Mouse (Mus musculus): ENCODE measurements at regions not wholly inside any gene's neighbourhood (a gene's known extent, or its start where the extent isn't known, plus 50 kb on each side); places are given as distances from the start of the nearest gene placed in this dataset.

- H3K9ac ChIP-seq (ENCODE audit: control insufficient read depth, low read depth, low read length, poor library complexity, severe bottlenecking) = no peak overlapping the region
- H3K79me2 ChIP-seq (ENCODE audit: control insufficient read depth, insufficient read depth, low read length, poor library complexity) = no peaks in the 10 kb centered on the region
- H3K4me1 ChIP-seq (ENCODE audit: control insufficient read depth in 1 of 2, insufficient read depth in 2 of 2, low read length in 2 of 2) = no peaks in the 10 kb centered on the region
- DNase-seq (ENCODE audit: low read depth, low spot score) = peak; percentile 50
- TF ChIP-seq MAX (IDR thresholded peaks at IDR 0.05; ENCODE audit: low read length) (no peak), RAD21 (IDR thresholded peaks at IDR 0.05; ENCODE audit: low read depth, low read length) (peak; percentile 60), TCF12 (IDR thresholded peaks at IDR 0.05; ENCODE audit: low read depth, low read length) (no peak), ZC3H11A (IDR thresholded peaks at IDR 0.05; ENCODE audit: low read depth, low read length) (peak; percentile 57), SMC3 (IDR thresholded peaks at IDR 0.05; ENCODE audit: low read depth, low read length) (peak; percentile 91), CTCF (IDR thresholded peaks at IDR 0.05 in 2 of 3, conservative IDR thresholded peaks at IDR 0.05 in 1 of 3; ENCODE audit: control insufficient read depth in 1 of 3, insufficient read depth in 1 of 3, low read depth in 2 of 3, low read length in 3 of 3, poor library complexity in 1 of 3, severe bottlenecking in 1 of 3) (peak; percentile 86 to 92 (median 89))
- H3K27ac ChIP-seq (ENCODE audit: control insufficient read depth, low read depth, low read length) = no peak overlapping the region
- peaks cover 2 to 10% of the 10 kb centered on the region in 2 experiments for H3K27me3 ChIP-seq (ENCODE audit: control insufficient read depth in 1 of 2, insufficient read depth in 2 of 2, low read length in 2 of 2)
- H3K36me3 ChIP-seq (ENCODE audit: control insufficient read depth in 1 of 2, insufficient read depth in 2 of 2, low read length in 2 of 2) = no peaks in the 10 kb centered on the region
- no peaks in the 10 kb centered on the region for H3K9me3 ChIP-seq (replicated peaks; ENCODE audit: insufficient read depth, low read length)
- no peak overlapping the region for H3K4me3 ChIP-seq (ENCODE audit: control insufficient read depth in 1 of 2, insufficient read depth in 1 of 2, low read depth in 2 of 2, low read length in 2 of 2)
These were observed 111.9 kb downstream of the Olfm1 start for GRCm38 (mm10) chr2:28304712-28305111.

GRCm38 (mm10) chr2:28309122-28309521 lies 116.3 kb downstream of the Olfm1 start:
- no peak for DNase-seq (ENCODE audit: low read depth, low spot score)
- TF ChIP-seq POLR2A (IDR thresholded peaks at IDR 0.05; ENCODE audit: control insufficient read depth in 1 of 2, insufficient read depth in 1 of 2, low read depth in 1 of 2, low read length in 2 of 2, poor library complexity in 1 of 2) (no peak), EP300 (IDR thresholded peaks at IDR 0.05; ENCODE audit: low read depth in 1 of 2, low read length in 2 of 2) (no peak), BHLHE40 (IDR thresholded peaks at IDR 0.05; ENCODE audit: borderline replicate concordance, low read depth, low read length) (no peak), MAZ (IDR thresholded peaks at IDR 0.05; ENCODE audit: low read depth, low read length) (no peak), SMC3 (IDR thresholded peaks at IDR 0.05; ENCODE audit: low read depth, low read length) (no peak), USF1 (IDR thresholded peaks at IDR 0.05; ENCODE audit: low read depth, low read length) (no peak)
- H3K4me1 ChIP-seq (ENCODE audit: control insufficient read depth in 1 of 2, insufficient read depth in 2 of 2, low read length in 2 of 2) = no peaks in the 10 kb centered on the region
- H3K9ac ChIP-seq (ENCODE audit: control insufficient read depth, low read depth, low read length, poor library complexity, severe bottlenecking) = no peak overlapping the region
- H3K79me2 ChIP-seq (ENCODE audit: control insufficient read depth, insufficient read depth, low read length, poor library complexity) = no peaks in the 10 kb centered on the region
- peaks cover 14 to 20% of the 10 kb centered on the region in 2 experiments for H3K27me3 ChIP-seq (ENCODE audit: control insufficient read depth in 1 of 2, insufficient read depth in 2 of 2, low read length in 2 of 2)
- no peak overlapping the region for H3K4me3 ChIP-seq (ENCODE audit: control insufficient read depth in 1 of 2, insufficient read depth in 1 of 2, low read depth in 2 of 2, low read length in 2 of 2)
- H3K36me3 ChIP-seq (ENCODE audit: control insufficient read depth in 1 of 2, insufficient read depth in 2 of 2, low read length in 2 of 2) = no peaks in the 10 kb centered on the region
- no peaks in the 10 kb centered on the region for H3K9me3 ChIP-seq (replicated peaks; ENCODE audit: insufficient read depth, low read length)
- H3K27ac ChIP-seq (ENCODE audit: control insufficient read depth, low read depth, low read length) = no peak overlapping the region

- Histone ChIP-seq H3K9ac (ENCODE audit: control insufficient read depth, low read depth, low read length, poor library complexity, severe bottlenecking) (no peak overlapping the region), H3K79me2 (ENCODE audit: control insufficient read depth, insufficient read depth, low read length, poor library complexity) (no peaks in the 10 kb centered on the region), H3K27me3 (ENCODE audit: control insufficient read depth in 1 of 2, insufficient read depth in 2 of 2, low read length in 2 of 2) (peaks cover 16 to 23% of the 10 kb centered on the region in 2 experiments), H3K36me3 (ENCODE audit: control insufficient read depth in 1 of 2, insufficient read depth in 2 of 2, low read length in 2 of 2) (no peaks in the 10 kb centered on the region), H3K4me1 (ENCODE audit: control insufficient read depth in 1 of 2, insufficient read depth in 2 of 2, low read length in 2 of 2) (no peaks in the 10 kb centered on the region), H3K4me3 (ENCODE audit: control insufficient read depth in 1 of 2, insufficient read depth in 1 of 2, low read depth in 2 of 2, low read length in 2 of 2) (no peak overlapping the region), H3K9me3 (replicated peaks; ENCODE audit: insufficient read depth, low read length) (no peaks in the 10 kb centered on the region), H3K27ac (ENCODE audit: control insufficient read depth, low read depth, low read length) (no peak overlapping the region)
- TF ChIP-seq TCF12 (IDR thresholded peaks at IDR 0.05; ENCODE audit: low read depth, low read length) = no peak
- TF ChIP-seq RCOR1 (IDR thresholded peaks at IDR 0.05; ENCODE audit: low read depth, low read length) = no peak
- no peak for TF ChIP-seq CHD1 (IDR thresholded peaks at IDR 0.05; ENCODE audit: low read depth, low read length)
- TF ChIP-seq RAD21 (IDR thresholded peaks at IDR 0.05; ENCODE audit: low read depth, low read length) = no peak
- TF ChIP-seq NRF1 (IDR thresholded peaks at IDR 0.05; ENCODE audit: insufficient read depth, low read depth, low read length, poor library complexity, severe bottlenecking) = no peak
- TF ChIP-seq UBTF (IDR thresholded peaks at IDR 0.05; ENCODE audit: borderline replicate concordance, insufficient read depth, low read depth, low read length) = no peak
- no peak for TF ChIP-seq EP300 (IDR thresholded peaks at IDR 0.05; ENCODE audit: low read depth in 1 of 2, low read length in 2 of 2)
- no peak for DNase-seq (ENCODE audit: low read depth, low spot score)
These were observed 119.4 kb downstream of the Olfm1 start for GRCm38 (mm10) chr2:28312212-28312611.
